Mouse (Mus musculus) right cerebral cortex, postnatal 36 days (tissue): ENCODE results near the gene Serpinf1.
"Not testable (repeated sequence)": the region's sequence is repeated elsewhere in the genome, so short reads cannot be mapped to it uniquely, and the experiment has no call there.

Experiments
- DNase-seq, 2 experiments: peaks; one replicate each; pipeline ENCODE4 v3.0.0; 2022; ENCODE audit warnings: low spot score in 2 of 2, mixed read lengths in 1 of 2

Gene Serpinf1

DNA sequence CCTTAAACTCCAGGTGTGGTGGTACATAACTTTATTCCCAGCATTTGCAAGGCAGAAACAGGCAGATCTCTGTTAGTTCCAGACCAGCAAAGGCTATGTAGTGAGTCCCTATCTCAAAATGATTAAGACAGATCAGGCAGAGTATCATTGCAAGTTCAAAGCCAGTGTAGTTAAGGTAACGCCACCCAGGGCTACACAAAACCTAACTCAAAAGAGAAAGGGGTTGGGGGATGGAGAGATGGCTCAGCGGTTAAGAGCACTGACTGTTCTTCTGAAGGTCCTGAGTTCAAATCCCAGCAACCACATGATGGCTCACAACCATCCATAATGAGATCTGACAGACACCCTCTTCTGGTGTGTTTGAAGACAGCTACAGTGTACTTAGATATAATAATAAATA lies 33.5 kb upstream of the Serpinf1 start:
- not testable (repeated sequence) for DNase-seq

DNA sequence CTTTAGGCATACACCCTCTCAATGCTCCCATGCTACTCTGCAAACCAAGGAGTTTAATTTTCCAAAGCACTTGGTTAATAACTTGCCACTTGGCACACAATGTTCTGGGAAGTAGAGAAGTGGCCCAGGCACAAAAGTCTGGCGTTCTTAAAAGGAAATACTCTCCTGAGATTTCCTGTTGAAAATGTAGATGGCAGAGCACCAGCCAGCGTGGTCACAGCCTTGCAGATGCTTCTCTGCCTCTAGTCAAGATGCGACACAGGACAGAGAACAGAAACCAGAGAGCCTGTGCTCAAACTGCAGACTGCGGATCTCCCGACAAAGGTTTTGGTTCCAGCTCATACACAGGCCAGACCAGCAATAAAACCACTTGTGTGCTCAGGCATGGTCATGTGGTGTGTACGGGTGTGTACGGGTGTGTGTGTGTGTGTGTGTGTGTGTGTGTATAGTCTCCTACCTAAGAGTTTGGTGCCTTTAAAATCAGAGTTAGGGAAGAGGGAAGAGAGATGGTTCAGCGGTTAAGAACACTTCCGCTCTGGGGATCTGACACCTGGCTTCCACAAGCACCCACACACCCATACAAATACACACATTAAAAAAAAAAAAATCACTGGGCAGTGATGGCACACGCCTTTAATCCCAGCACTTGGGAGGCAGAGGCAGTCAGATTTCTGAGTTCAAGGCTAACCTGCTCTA lies 32.7 kb upstream of the Serpinf1 start:
- no peak for DNase-seq

DNA sequence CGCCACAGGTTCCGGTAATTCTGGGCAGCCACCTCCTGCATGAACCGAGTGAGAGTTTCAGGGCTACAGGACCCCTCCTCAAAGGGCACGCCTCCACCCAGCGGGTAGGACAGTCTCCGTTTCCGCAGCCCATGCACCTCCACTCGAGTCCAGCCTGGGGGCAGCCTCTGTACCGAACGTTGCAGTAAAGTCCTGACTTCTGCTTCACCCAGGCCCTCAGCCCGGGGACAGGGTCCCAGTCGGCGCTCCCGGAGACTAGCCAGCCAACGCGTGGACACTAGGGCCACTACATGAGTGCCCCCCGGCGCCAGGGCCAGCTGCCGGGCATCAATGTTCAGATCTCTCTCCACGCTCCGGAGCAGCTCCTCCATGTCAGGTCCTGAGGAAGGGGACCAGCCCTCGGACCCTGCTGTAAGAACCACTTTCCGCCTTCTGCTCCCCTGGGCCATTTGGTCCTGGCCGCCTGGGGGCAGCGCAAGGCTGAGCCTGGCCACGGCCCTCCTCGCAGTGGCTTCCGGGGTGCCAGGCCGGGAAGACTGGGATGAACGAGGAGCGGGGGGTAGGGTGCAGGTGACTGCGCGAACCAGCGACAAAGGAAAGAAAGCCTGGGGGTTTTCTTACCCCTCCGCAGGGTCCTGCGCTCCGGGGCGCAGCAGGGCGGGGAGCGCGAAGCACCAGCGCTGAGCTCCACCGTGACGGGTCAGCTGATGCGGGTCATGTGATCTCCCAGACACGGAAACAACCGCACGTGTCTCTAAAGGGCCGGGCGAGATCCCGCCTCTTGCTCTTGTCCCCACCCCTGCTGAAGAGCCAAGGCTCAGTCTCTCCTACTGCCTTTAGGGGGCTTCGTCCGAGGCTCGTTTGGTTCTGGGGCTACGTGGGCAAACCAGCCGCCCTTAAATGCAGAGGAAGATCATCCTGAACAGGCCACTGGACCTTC lies 31.8 kb upstream of the Serpinf1 start, which contains the start of gene Wdr81:
Gene Wdr81 (minus strand): TSS at position 727 of the 940 bp plus-strand sequence.
- DNase-seq = peak; percentile 85 to 90

DNA sequence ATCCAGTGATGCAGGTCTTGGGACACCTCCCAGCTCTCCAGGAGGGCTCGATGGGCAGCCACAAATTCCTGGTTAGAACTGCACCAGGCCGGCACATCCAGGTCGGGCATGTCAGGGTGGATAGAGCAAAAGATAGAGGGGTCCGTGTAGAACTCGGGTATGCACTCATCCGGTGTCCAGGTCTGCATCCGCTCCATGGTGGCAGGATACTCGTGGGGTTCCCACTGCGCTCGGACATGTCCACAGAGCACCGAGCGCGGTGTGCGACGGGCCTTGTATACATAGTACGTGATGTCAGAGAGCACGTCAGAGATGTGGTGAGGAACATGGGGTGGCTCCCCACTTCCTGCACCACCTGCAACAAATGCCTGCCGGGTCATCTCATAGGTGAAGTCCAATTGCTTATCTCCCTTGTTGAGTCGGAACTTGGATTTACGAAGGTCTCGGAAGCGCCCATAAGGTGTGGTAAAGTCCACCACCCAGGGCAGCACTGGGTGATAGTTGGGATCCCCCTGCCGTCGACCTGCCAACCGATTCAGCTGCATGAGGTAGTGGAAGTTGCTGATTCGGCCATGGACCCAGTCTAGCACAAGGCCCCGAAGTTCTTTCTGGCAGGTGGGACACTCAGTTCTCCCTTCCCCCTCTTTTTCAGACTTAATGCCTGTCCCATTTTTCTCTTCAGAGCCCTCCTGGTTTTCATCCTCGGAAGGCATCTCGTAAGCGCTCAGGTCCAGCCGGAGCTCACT lies 30.5 kb upstream of the Serpinf1 start:
- no peak for DNase-seq

DNA sequence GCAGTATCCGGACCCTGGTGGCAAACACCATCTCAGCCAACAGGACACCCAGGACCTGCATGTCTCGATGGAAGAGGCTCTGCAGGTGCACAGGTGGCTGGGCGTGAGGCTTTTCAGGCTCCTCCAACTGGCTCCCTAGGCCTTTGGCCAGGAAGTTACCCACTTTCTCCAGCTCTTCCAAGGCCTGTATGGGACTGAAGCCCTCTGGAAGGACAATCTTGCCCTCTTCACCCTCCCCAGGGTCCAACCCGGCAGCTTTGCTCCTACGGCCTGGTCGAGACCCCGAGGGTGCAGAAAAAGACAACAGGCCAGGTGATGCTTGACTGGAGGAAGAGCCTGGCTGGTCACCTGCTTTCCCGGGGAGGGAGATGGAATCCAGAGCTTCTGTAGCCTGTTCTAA lies 29.6 kb upstream of the Serpinf1 start:
- no peak for DNase-seq

DNA sequence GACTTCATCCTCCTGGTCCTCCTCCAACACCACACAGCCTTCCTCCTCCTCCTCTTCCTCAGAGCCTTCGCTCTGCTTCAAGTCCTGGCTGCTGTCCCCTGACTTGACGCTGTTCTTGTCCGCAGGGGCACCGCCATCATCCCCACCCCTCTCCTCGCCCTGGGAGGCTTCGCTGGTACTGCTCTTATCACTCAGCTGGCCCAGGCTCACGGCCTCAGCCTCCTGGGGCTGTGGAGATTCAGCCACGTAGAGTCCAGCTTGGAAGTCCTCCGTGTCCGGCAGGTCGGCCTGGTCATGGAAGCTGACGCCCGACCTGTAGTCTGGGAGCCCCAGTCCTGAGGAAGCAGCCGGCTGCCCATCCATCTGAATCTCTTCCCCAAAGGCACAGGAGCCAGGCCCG lies 28.4 kb upstream of the Serpinf1 start:
- no peak for DNase-seq

DNA sequence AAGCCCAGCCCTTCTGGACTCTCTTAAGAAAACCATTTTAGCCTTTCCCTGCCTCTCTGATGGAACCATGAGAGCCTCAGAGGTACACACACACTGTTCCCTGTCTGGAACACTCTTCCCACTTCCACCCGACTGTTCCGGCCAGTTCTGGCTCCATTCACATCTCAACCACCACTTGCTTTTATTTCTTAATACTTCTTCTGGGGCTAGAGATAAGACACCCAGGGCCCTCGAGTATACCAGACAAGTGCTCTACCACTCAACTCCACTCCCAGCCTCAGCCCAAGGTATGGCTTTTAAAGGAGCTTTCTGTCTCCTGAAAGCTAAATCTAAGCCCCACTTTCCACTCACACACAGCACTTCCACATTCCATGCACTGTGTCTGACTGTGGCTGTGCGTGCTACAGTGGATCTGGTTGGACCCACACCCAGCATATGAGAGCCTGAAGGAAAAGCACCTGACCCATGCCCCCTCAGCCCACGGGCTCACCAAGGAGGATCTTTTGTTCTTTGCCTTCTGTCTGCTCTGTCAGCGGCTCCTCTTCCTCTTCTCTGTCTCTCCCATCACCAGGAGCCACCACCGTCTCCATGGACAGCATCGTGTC lies 27.9 kb upstream of the Serpinf1 start:
- no peak for DNase-seq

DNA sequence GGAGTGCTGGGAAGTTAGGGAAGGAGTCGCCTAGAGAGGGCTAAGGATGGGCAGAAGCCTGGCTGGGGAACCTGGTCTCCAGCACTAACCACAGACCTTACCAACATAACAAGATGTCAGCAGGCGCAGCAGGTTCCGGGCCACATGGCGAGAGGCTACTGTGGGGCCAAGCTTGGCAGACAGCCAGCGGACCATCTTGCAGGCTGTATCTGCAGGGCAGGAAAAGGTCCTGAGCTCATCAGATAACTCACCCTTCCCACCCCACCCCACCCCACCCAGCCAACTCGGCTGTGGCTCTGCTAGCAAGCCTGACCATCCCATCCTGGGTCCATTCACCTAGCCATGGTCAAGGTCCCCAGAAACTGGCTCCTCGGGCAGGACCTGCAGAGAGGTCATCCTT lies 27.2 kb upstream of the Serpinf1 start:
- no peak for DNase-seq

DNA sequence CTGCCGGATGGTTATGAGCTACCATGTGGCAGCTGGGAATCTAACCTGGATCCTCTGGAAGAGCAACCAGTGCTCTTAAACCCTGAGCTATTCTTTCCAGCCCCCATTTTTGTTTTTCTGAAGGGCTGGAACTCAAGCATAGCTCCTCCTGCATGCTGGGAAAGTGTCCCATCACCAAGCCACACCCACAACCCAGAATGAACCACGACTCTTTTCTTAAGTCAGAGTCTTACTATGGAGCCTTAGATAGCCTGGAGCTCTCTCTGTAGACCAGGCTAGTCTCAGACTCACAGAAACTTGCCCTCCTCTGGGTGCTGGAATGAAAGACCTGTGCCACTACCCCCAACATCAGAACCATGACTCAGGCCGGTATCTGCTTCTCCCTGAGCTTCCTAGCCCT lies 26.1 kb upstream of the Serpinf1 start:
- no peak for DNase-seq

DNA sequence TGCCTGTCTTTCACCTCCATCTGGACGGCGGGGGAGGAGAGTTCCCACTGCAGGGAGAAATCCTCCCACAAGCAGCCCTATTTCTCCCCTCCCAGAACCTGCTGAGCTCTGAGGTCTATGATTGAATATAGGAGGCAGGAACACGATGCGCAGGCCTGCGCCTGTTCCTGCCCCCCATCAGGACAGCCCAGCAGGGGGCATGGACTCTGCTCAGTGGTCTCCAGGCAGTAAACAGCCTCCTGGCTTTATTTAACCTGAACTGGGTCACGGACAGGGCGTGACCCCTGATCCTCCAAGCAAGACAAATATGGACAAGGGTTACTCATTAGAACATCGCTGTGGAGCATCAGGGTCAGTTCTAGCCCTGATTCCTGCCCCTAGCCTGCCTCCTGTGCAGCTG lies 21.2 kb upstream of the Serpinf1 start:
- no peak for DNase-seq

DNA sequence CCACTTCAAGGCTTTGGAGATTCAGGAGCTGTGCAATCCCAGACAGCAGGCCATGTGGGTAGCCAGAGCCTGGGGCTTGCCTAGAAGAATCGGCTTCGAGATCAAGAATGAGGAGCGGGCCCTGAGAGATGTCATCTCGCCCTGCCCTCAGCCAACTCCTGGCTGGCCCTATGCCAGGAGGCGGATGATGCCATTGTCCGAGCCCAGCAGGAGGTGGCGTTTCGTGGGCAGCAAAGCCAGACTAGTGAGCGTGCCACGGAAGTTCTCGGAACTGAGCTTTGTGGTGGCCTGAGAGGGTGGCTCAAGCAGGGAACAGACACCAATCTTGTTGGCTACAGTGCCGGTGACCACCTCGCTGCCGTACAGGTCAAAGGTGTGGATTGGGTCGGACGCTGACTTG lies 19.1 kb upstream of the Serpinf1 start:
- no peak for DNase-seq

DNA sequence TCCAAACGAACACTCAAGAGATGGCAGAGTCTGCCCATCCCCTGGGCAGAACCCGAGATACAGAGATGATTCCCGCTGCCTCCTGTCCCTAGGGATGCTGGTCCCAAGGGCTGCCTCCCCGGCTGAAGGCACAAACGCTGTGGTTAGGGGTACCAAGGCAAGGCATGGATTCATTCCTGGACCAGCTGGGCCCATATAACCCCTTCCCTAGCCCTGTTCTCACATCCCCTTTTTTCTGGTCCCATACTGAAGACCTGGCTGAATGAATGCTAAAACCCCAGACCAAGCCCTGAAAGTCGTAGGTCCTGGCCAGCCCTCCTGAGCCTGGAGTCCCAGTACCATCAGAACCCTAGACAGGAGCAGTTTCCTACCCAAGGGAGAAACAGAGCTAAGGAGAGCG lies 18.5 kb upstream of the Serpinf1 start:
- no peak for DNase-seq

DNA sequence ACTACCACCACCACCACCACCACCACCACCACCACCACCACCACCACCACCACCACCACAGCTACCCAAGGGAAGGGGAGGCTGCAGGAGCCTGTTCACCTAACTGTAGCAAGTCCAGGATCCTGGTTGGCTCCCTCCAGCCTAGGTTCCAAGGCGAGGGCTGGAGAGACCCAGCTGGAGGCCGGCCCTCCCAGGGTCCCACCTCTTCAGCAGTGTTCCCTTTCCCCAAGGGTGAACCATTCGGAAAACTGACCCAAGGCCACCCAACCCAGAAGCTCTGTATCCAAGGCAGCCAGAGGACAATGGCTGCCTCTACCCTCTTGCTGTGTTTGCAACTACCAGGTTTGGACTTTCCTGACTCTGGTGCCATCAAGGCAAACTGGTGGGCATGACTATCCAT lies 17.4 kb upstream of the Serpinf1 start:
- no peak for DNase-seq

DNA sequence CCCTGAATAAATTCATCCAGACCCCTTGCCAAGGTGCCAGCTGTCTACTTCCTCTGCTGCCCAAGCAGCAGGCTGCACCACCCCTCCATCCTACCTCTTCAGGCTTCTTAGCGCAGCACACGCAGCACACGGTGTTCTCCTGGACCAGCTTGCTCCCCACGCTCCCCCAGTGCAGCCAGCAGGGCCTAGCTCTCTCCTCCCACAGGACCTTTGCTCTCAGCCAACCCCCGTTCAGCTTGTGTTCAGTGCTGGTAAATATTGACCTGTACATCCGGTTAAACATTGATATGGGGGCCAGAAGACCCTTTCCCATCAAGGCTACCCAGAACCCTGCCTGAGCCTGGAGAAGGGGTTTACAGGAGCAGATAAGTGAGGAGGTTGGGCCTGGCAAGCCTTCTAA lies 16.9 kb upstream of the Serpinf1 start, which contains the start of gene Serpinf2:
Gene Serpinf2 (minus strand): TSS at position 229 of the 400 bp plus-strand sequence.
- DNase-seq = no peak

DNA sequence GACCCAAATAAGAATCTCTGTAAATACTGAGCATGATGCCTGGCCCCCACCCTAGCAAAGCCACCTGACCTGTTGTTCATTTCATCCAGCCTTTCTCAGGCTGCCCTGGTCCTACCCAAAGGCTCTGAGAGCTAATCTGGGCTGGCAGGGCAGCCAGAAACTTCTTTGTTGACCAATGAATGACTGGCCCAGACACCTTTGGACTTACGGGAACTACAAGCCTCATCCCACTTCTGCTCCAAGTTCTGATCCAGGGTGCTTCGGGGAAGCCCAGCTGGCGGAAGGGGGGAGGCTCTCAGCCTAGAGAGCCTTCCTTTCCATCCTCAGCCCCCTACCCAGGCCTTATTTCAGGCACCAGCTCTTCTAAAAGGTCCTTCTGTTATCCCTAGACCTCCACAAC lies 16.3 kb upstream of the Serpinf1 start:
- DNase-seq = no peak

DNA sequence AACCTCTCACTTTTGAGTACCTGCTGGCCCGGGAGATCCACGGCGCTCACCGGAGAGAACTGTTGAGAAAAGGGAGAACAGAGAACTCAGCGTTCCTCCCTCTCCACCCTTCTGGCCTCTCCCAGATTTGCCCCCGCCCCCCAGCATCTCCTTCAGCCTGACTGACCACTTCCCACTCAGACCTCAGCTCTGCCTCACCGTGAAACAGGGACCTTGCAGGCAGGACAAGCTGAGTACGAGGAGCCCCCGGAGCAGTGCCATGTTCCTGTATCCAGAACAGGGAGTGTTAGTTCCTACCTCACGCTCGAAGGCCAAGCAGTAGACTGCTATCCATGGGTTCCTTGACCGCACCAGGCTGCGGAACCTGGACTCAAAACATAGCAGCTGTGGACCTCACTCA lies 15.7 kb upstream of the Serpinf1 start:
- no peak for DNase-seq

DNA sequence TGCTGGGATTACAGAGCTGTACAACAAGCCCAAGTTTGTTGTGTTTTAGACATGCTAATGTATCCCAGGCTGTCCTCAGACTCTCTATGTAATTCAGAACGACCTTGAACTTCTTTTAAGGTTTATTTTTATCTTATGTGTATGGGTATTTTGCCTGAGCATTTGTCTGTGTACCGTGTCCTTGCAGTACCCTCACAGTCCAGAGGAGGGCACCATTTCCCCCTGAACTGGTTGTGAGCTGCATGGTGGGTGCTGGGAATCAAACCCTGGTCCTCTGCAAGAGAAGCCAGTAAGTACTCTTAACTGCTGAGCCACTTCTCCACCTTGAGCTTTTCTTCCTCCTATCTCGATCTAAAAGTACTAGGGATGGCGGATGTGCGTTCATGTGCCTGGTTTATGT lies 11.6 kb upstream of the Serpinf1 start:
- no peak for DNase-seq

DNA sequence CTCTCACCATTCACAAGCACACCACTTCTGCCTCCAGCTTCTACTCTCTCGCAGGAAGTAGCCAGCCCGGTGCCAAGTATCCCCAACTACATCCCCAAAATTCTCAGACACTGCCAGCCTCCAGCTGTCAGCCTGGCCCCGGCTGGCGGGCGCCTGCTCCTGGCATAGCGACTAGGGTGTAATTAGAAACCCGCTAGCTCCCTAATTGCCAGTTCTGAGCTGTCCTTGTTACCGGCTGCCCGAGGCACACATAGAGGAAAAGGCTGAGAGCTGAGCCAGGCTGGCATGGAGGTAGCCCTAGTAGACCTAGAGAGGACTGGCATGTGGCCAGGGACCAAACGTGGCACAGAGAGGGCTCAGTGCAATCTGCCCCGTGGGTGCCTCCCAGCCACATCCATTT lies 8.8 kb upstream of the Serpinf1 start:
- peak; percentile 66 for DNase-seq

DNA sequence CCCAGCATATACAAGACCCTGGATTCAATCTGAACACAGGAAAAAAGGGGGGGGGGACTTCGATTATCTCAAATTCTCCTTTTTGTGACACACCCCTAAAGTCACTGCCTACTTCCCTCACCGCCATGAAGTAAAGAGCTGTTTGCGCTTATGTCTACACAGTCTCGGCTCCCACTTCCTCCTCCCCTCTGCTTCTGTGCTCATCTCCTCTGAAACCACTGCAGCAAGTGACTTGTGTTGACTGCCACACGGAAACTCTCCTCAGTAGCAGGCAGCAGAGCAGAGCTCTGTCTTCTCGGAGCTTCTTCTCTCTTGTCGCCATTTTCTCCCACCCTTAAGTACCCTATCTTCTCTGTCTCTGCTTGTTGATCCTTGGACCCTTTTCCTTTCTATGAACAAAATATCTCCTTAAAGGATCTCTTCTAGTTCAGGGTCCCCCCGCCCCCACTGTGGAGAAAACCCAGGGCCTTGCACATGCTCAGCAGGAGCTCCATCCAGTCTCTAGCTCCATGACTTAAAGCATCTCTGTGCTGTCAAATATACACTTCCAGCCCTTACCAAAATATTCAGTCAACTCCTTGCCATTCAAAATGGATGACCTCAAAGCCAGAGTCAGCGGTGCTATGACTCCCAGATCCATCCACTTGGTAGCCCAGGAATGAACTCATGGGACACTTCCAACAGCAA lies 6.7 kb upstream of the Serpinf1 start:
- no peak for DNase-seq

DNA sequence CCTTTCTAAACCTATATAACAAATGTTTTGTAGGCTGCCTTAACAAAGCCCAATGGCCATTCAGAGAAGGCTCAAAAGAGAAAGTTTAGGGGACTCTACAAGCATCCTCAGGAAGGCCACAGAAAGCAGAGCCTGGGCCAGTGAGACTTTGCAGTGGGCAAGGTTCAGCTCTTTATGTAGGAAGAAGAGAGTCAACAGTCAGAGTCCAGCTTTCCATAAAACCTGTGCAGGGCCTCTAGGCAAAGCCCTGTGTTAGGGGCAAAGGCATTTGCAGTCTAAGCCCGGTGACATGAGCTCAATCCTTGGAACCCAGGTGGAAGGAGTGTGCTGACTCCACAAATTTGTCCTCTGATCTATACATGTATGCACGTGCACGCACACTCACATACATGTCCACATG lies 2.0 kb upstream of the Serpinf1 start:
- no peak for DNase-seq

DNA sequence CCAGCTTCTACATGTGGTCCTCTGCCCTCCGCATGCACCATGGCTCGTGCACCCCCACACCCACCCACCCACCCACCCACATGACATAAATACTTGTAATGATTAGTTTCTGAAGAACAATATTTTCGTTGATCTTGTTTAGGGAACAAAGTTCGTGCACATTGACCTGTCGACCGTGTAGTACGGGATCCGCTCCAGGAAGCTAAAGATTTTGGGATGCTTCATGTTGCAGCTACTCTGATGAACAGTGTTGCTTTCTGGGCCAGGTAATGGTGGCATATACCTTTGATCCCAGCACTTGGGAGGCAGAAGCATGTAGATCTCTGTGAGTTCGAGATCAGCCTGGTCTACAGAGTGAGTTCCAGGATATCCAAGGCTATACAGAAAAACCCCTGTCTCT lies 1.5 kb upstream of the Serpinf1 start:
- DNase-seq = no peak
